Mouse (Mus musculus) small intestine, adult 2 months (tissue): ENCODE results near the gene Nedd9.

Source experiments
- CTCF ChIP-seq: fragments of 200-500 bp; IDR thresholded peaks from 2 replicates; pipeline ENCODE4 v1.5.1; 2012; ENCODE audit warnings: low read depth, mild to moderate bottlenecking, control low read depth, inconsistent platforms, low read length, moderate library complexity, mixed read lengths; ENCODE audit not compliant: insufficient replicate concordance, insufficient read length; ENCODE audit errors: extremely low read depth
- POLR2A ChIP-seq: fragments of 200-500 bp; IDR thresholded peaks from 2 replicates; pipeline ENCODE4 v1.6.1; 2012; ENCODE audit warnings: low read depth, mild to moderate bottlenecking, control low read depth, inconsistent platforms, low read length, moderate library complexity

GRCm38 (mm10) chr13:41450821-41451220, 36.3 kb downstream of the Nedd9 start:
- TF ChIP-seq CTCF (no peak), POLR2A (no peak)
